Mouse (Mus musculus) urinary bladder, adult 18-20 months (tissue): ENCODE results near the gene Fam78b.

ENCODE experiments used
- DNase-seq, 2 experiments: peaks; one replicate each; pipeline ENCODE4 v3.0.0; 2022; ENCODE audit warnings: low spot score in 2 of 2, mixed read lengths in 2 of 2

Gene Fam78b

GRCm38 (mm10) chr1:167093551-167093950 is 92.3 kb downstream of the Fam78b start:
- DNase-seq = no peak

GRCm38 (mm10) chr1:167094589-167095148 is 93.5 kb downstream of the Fam78b start:
- no peak for DNase-seq

- no peak for DNase-seq
These were observed 97.5 kb downstream of the Fam78b start for GRCm38 (mm10) chr1:167098741-167099140.

- no peak for DNase-seq
These were observed 100.8 kb downstream of the Fam78b start for GRCm38 (mm10) chr1:167102046-167102445.

GRCm38 (mm10) chr1:167102566-167102965 is 101.3 kb downstream of the Fam78b start:
- DNase-seq = no peak

- DNase-seq = no peak
These were observed 103.9 kb downstream of the Fam78b start for GRCm38 (mm10) chr1:167104956-167105626.

GRCm38 (mm10) chr1:167105916-167106315 is 104.7 kb downstream of the Fam78b start:
- no peak for DNase-seq

- DNase-seq = no peak
These were observed 107.8 kb downstream of the Fam78b start for GRCm38 (mm10) chr1:167108973-167109509.

- no peak for DNase-seq
These were observed 113.3 kb downstream of the Fam78b start for GRCm38 (mm10) chr1:167114363-167115050.

- no peak for DNase-seq
These were observed 113.9 kb downstream of the Fam78b start for GRCm38 (mm10) chr1:167115121-167115520.

- no peak for DNase-seq
These were observed 115.5 kb downstream of the Fam78b start for GRCm38 (mm10) chr1:167116733-167117132.

GRCm38 (mm10) chr1:167118971-167119370 is 117.8 kb downstream of the Fam78b start:
- DNase-seq = no peak

- no peak for DNase-seq
These were observed 118.2 kb downstream of the Fam78b start for GRCm38 (mm10) chr1:167119439-167119838.

- no peak for DNase-seq
These were observed 121.2 kb downstream of the Fam78b start for GRCm38 (mm10) chr1:167122436-167122835.

GRCm38 (mm10) chr1:167123551-167123950 is 122.3 kb downstream of the Fam78b start:
- no peak for DNase-seq

GRCm38 (mm10) chr1:167125870-167126269 is 124.7 kb downstream of the Fam78b start:
- no peak for DNase-seq

GRCm38 (mm10) chr1:167126292-167126691 is 125.1 kb downstream of the Fam78b start:
- DNase-seq = no peak

- no peak for DNase-seq
These were observed 134.5 kb downstream of the Fam78b start for GRCm38 (mm10) chr1:167135748-167136147.
